Mouse (Mus musculus) hindbrain, embryonic 16.5 days (tissue): ENCODE measurements around the gene Svop. TPM values are rescaled to one million over a fixed set of nuclear protein-coding genes. Genes with fewer than 3 reads are reported as not detected.

Experiments
- ATAC-seq: fragments of 200-750 bp; cut with Nextera tagmentation; 2 replicates; pipeline ENCODE4 v1.8.0; 2017; ENCODE audit warnings: moderate TSS enrichment, moderate library complexity
- H3K27ac ChIP-seq: fragments of 300-500 bp; sonication (generic); 2 replicates; pipeline ENCODE4 v1.5.1; 2014; ENCODE audit warnings: low read depth, mild to moderate bottlenecking, control low read depth, low read length, moderate library complexity
- H3K27me3 ChIP-seq: fragments of 300-500 bp; sonication (generic); replicated peaks from 2 replicates; pipeline ENCODE4 v1.6.1; 2014; ENCODE audit warnings: low read length; ENCODE audit not compliant: control insufficient read depth, insufficient read depth
- H3K36me3 ChIP-seq: fragments of 300-500 bp; sonication (generic); 2 replicates; pipeline ENCODE4 v1.6.1; 2014; ENCODE audit warnings: mild to moderate bottlenecking, low read length, moderate library complexity, mixed read lengths; ENCODE audit not compliant: control insufficient read depth, insufficient read depth
- H3K4me1 ChIP-seq: fragments of 300-500 bp; sonication (generic); 2 replicates; pipeline ENCODE4 v1.6.1; 2014; ENCODE audit warnings: low read depth, low read length; ENCODE audit not compliant: control insufficient read depth, insufficient read depth
- H3K4me2 ChIP-seq: fragments of 300-500 bp; sonication (generic); 2 replicates; pipeline ENCODE4 v1.6.1; 2014; ENCODE audit warnings: mild to moderate bottlenecking, low read length, control low read depth, moderate library complexity
- H3K4me3 ChIP-seq: fragments of 300-500 bp; sonication (generic); 2 replicates; pipeline ENCODE4 v1.5.1; 2014; ENCODE audit warnings: mild to moderate bottlenecking, low read length, control low read depth, moderate library complexity
- H3K9ac ChIP-seq: fragments of 300-500 bp; sonication (generic); 2 replicates; pipeline ENCODE4 v1.6.1; 2014; ENCODE audit warnings: low read depth, mild to moderate bottlenecking, control low read depth, low read length, moderate library complexity
- H3K9me3 ChIP-seq: fragments of 300-500 bp; sonication (generic); 2 replicates; pipeline ENCODE4 v1.6.1; 2014; ENCODE audit warnings: mild to moderate bottlenecking, low read length, moderate library complexity; ENCODE audit not compliant: control insufficient read depth
- WGBS: fragments of 180-500 bp; shearing (Covaris S2); extraction: QIAGEN DNeasy Blood & Tissue Kit; methylation state at CpG from one replicate; pipeline ENCODE4 v1.1.7; 2014; 5-methylcytosine and 5-hydroxymethylcytosine counted together
- polyA plus RNA-seq: library from polyadenylated mRNA; unstranded; fragments of >200 nt; fragmentation: Nextera tagmentation; extraction: Ambion mirVana; gene quantifications from 2 replicates; pipeline ENCODE4 v1.2.1, GENCODE M21; 2015

The Svop gene
- polyA plus RNA-seq, 1 experiment from 2014 or later: 97.2 TPM

- Histone ChIP-seq H3K9me3 (no peaks in the 10 kb centered on the region), H3K4me1 (no peaks in the 10 kb centered on the region), H3K27me3 (no peaks in the 10 kb centered on the region), H3K4me2 (no peak overlapping the region), H3K4me3 (no peak overlapping the region), H3K27ac (no peak overlapping the region), H3K9ac (no peak overlapping the region), H3K36me3 (peaks cover 12% of the 10 kb centered on the region)
- ATAC-seq: no peak
- 48% methylated on average over 4 of the region's 4 CpGs for WGBS
These were observed 27.4 kb downstream of the Svop start for GRCm38 (mm10) chr5:114063958-114064357.

DNA sequence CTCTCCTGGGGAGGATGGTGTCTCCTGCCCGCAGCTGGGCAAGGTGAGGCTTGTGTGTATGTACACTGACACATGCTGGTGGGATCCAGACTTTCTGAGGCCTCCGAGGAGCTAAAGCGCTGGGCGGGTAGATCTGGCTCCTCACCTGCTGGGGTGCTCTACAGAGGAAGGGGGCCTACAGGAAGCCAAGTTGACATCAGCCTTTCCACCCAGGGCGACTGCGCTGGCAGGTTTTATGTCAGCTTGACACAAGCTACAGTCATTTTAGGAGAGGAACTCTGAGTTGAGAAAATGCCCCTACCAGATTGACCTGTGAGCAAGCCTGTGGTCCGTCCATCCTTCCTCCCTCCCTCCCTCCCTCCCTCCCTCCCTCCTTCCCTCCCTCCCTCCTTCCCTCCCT is 29.7 kb downstream of the Svop start:
- H3K36me3 ChIP-seq: peaks cover 12% of the 10 kb centered on the region
- WGBS: 51% methylated on average over 7 of the region's 7 CpGs

GRCm38 (mm10) chr5:114057129-114057731 is 34.1 kb downstream of the Svop start:
- Histone ChIP-seq H3K27me3 (no peaks in the 10 kb centered on the region), H3K4me2 (no peak overlapping the region)

More for the DNA sequence above, 29.7 kb downstream of the Svop start:
- H3K4me3 ChIP-seq: no peak overlapping the region
- H3K27ac ChIP-seq: no peak overlapping the region
- no peaks in the 10 kb centered on the region for H3K4me1 ChIP-seq
- no peak overlapping the region for H3K4me2 ChIP-seq
- H3K9me3 ChIP-seq: no peaks in the 10 kb centered on the region
- ATAC-seq: no peak
- no peaks in the 10 kb centered on the region for H3K27me3 ChIP-seq
- H3K9ac ChIP-seq: no peak overlapping the region

GRCm38 (mm10) chr5:114052246-114052761 is 39.1 kb downstream of the Svop start:
- Histone ChIP-seq H3K27me3 (no peaks in the 10 kb centered on the region), H3K27ac (no peak overlapping the region), H3K36me3 (peaks cover 14% of the 10 kb centered on the region), H3K4me1 (no peaks in the 10 kb centered on the region), H3K9ac (no peak overlapping the region), H3K4me2 (peak overlapping the region; percentile 6; the same call in 1 of the 2 replicates), H3K4me3 (no peak overlapping the region), H3K9me3 (no peaks in the 10 kb centered on the region)
- 25% methylated on average over 9 of the region's 9 CpGs for WGBS
- no peak for ATAC-seq

More at GRCm38 (mm10) chr5:114057129-114057731, 34.1 kb downstream of the Svop start:
- Histone ChIP-seq H3K9ac (no peak overlapping the region), H3K36me3 (peaks cover 17% of the 10 kb centered on the region), H3K27ac (no peak overlapping the region), H3K9me3 (no peaks in the 10 kb centered on the region), H3K4me3 (no peak overlapping the region), H3K4me1 (no peaks in the 10 kb centered on the region)
- no peak for ATAC-seq
- 69% methylated on average over 9 of the region's 9 CpGs for WGBS

DNA sequence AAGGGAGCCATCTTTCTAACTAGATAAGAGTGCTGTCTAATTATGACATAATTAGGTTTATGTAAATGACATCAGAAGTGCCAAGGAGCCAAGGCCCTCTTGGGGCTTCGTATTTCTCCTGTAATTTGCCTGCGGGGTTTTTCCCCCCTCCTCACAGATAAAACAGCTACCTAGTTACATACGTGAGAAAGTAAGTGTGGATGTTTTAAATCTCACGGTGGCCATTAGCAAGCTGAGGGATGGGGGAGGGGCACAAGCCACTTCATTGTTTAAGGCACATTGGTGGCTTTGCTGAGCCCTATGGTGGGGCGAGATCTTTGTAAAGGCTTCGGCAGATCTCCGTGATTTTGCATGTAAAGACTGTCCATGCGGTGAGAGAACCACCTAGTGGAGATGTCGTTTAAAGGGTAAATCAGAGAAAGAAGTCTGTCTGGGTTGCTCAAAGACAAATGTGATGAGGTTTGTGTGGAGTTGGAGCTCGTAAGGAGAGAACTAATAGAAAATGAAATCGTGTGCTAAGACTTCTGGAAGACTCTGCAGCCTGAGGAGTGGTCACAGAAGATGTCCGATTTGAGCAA is 42.5 kb downstream of the Svop start:
- H3K4me3 ChIP-seq: no peak overlapping the region
- H3K4me2 ChIP-seq: no peak overlapping the region
- H3K9me3 ChIP-seq: no peaks in the 10 kb centered on the region
- H3K27ac ChIP-seq: no peak overlapping the region
- no peaks in the 10 kb centered on the region for H3K4me1 ChIP-seq
- WGBS: 48% methylated on average over 12 of the region's 12 CpGs
- H3K27me3 ChIP-seq: no peaks in the 10 kb centered on the region
- no peak overlapping the region for H3K9ac ChIP-seq
- no peak for ATAC-seq
- peaks cover 5% of the 10 kb centered on the region for H3K36me3 ChIP-seq

GRCm38 (mm10) chr5:114047182-114047581 is 44.2 kb downstream of the Svop start:
- no peak overlapping the region for H3K4me2 ChIP-seq
- H3K36me3 ChIP-seq: no peaks in the 10 kb centered on the region; the same call in 1 of the 2 replicates
- ATAC-seq: no peak
- H3K9ac ChIP-seq: no peak overlapping the region
- no peak overlapping the region for H3K27ac ChIP-seq
- H3K4me1 ChIP-seq: no peaks in the 10 kb centered on the region
- no peak overlapping the region for H3K4me3 ChIP-seq
- H3K9me3 ChIP-seq: no peaks in the 10 kb centered on the region
- no peaks in the 10 kb centered on the region for H3K27me3 ChIP-seq
- WGBS: 84% methylated on average over 5 of the region's 5 CpGs

- no peaks in the 10 kb centered on the region for H3K4me1 ChIP-seq
- no peaks in the 10 kb centered on the region for H3K9me3 ChIP-seq
- H3K27ac ChIP-seq: no peak overlapping the region
- H3K36me3 ChIP-seq: peaks cover under 1% of the 10 kb centered on the region; the same call in 1 of the 2 replicates
- no peaks in the 10 kb centered on the region for H3K27me3 ChIP-seq
- 52% methylated on average over 3 of the region's 3 CpGs for WGBS
- H3K4me2 ChIP-seq: no peak overlapping the region
- H3K9ac ChIP-seq: no peak overlapping the region
- no peak overlapping the region for H3K4me3 ChIP-seq
- ATAC-seq: no peak
These were observed 44.8 kb downstream of the Svop start for GRCm38 (mm10) chr5:114046604-114047003.

- no peak overlapping the region for H3K27ac ChIP-seq
- H3K4me2 ChIP-seq: no peak overlapping the region
- no peaks in the 10 kb centered on the region for H3K27me3 ChIP-seq
- no peak for ATAC-seq
- no peaks in the 10 kb centered on the region for H3K9me3 ChIP-seq
- no peaks in the 10 kb centered on the region for H3K4me1 ChIP-seq
- 71% methylated on average over 3 of the region's 3 CpGs for WGBS
- peaks cover 3% of the 10 kb centered on the region; the same call in 1 of the 2 replicates for H3K36me3 ChIP-seq
- no peak overlapping the region for H3K9ac ChIP-seq
- H3K4me3 ChIP-seq: no peak overlapping the region
These were observed 45.2 kb downstream of the Svop start for GRCm38 (mm10) chr5:114046151-114046550.

- no peak overlapping the region for H3K4me2 ChIP-seq
- ATAC-seq: no peak
- H3K4me1 ChIP-seq: no peaks in the 10 kb centered on the region
- H3K9me3 ChIP-seq: no peaks in the 10 kb centered on the region
- H3K36me3 ChIP-seq: 0 out of 2 replicates have a peak, but pooled peaks cover 3% of the 10 kb centered on the region
- no peaks in the 10 kb centered on the region for H3K27me3 ChIP-seq
- H3K9ac ChIP-seq: no peak overlapping the region
- no peak overlapping the region for H3K27ac ChIP-seq
- H3K4me3 ChIP-seq: no peak overlapping the region
- 76% methylated on average over 1 of the region's 1 CpGs for WGBS
These were observed 46.2 kb downstream of the Svop start for GRCm38 (mm10) chr5:114045134-114045533.
